Mouse (Mus musculus) CH12.LX (cell line): Measurements from ENCODE around the gene Trim32. TPM values are rescaled to one million over a fixed set of nuclear protein-coding genes. Genes with fewer than 3 reads are reported as not detected.
A peak's percentile ranks its signal among the peaks of the same experiment; 100 is the strongest.

Experiments
- DNase-seq: peaks from one replicate; pipeline ENCODE4 v3.0.0-alpha.2; 2013; ENCODE audit errors: extremely low read depth
- H3K27ac ChIP-seq: 2 replicates; pipeline ENCODE4 v1.5.1; 2012; ENCODE audit warnings: low read depth, mild to moderate bottlenecking, control low read depth, moderate library complexity; ENCODE audit not compliant: insufficient read depth
- H3K27me3 ChIP-seq: replicated peaks from 2 replicates; pipeline ENCODE3; 2012; ENCODE audit warnings: inconsistent platforms
- H3K36me3 ChIP-seq, 2 experiments: replicated peaks in 1 of 2; 2 replicates each; pipeline versions ENCODE3 to v1.6.1; 2012; ENCODE audit warnings: inconsistent platforms in 1 of 2, low read length in 1 of 2, mild to moderate bottlenecking in 1 of 2, mixed read lengths in 1 of 2, moderate library complexity in 1 of 2; ENCODE audit not compliant: control insufficient read depth in 1 of 2, insufficient read depth in 1 of 2
- H3K4me1 ChIP-seq, 2 experiments: 2 replicates each; pipeline ENCODE4 v1.6.1; 2012; ENCODE audit warnings: inconsistent platforms in 1 of 2, moderate library complexity in 1 of 2; ENCODE audit not compliant: insufficient read depth in 2 of 2, control insufficient read depth in 1 of 2
- H3K4me2 ChIP-seq: 2 replicates; pipeline ENCODE4 v1.6.1; 2012; ENCODE audit warnings: low read depth, mild to moderate bottlenecking, control low read depth; ENCODE audit not compliant: poor library complexity, insufficient read depth, severe bottlenecking
- H3K4me3 ChIP-seq, 3 experiments: fragments of 150-350 bp in 1 of 3; sonication (generic) in 1 of 3; replicated peaks in 1 of 3; 2 replicates each; pipeline versions ENCODE3 to v1.5.1; 2011 to 2012; ENCODE audit warnings: low read depth in 2 of 3, low read length in 2 of 3, mild to moderate bottlenecking in 2 of 3, moderate library complexity in 2 of 3, control low read depth in 1 of 3, improper control_type of control experiment in 1 of 3, inconsistent platforms in 1 of 3, mixed read lengths in 1 of 3; ENCODE audit not compliant: poor library complexity in 1 of 3
- H3K79me2 ChIP-seq: replicated peaks from 2 replicates; pipeline ENCODE4 v1.6.1; 2012; ENCODE audit warnings: mild to moderate bottlenecking, moderate library complexity; ENCODE audit not compliant: control insufficient read depth, poor library complexity, insufficient read depth, severe bottlenecking; ENCODE audit errors: extremely low read depth
- H3K9ac ChIP-seq: 2 replicates; pipeline ENCODE4 v1.6.1; 2012; ENCODE audit warnings: low read depth, mild to moderate bottlenecking, control low read depth, moderate library complexity; ENCODE audit not compliant: insufficient read depth
- H3K9me3 ChIP-seq: replicated peaks from 2 replicates; pipeline ENCODE3; 2012; ENCODE audit warnings: low read length, inconsistent platforms, mixed read lengths
- BHLHE40 ChIP-seq: IDR thresholded peaks from 2 replicates; pipeline ENCODE4 v1.6.1; 2011; ENCODE audit warnings: mild to moderate bottlenecking, low read depth, low read length, improper control_type of control experiment
- CHD1 ChIP-seq: IDR thresholded peaks from 2 replicates; pipeline ENCODE4 v1.6.1; 2012; ENCODE audit warnings: low read depth, low read length, improper control_type of control experiment, inconsistent platforms
- CTCF ChIP-seq, 2 experiments: IDR thresholded peaks in 1 of 2; conservative IDR thresholded peaks in 1 of 2; 2 replicates each; pipeline ENCODE4 v1.5.1; 2011 to 2012; ENCODE audit warnings: low read depth in 2 of 2, low read length in 2 of 2, improper control_type of control experiment in 1 of 2, inconsistent platforms in 1 of 2, mild to moderate bottlenecking in 1 of 2, moderate library complexity in 1 of 2
- EP300 ChIP-seq: IDR thresholded peaks from 2 replicates; pipeline ENCODE4 v1.6.1; 2011; ENCODE audit warnings: low read length, improper control_type of control experiment
- GABPA ChIP-seq: IDR thresholded peaks from 2 replicates; pipeline ENCODE4 v1.6.1; 2012; ENCODE audit warnings: low read depth, low read length, improper control_type of control experiment, inconsistent platforms; ENCODE audit not compliant: insufficient replicate concordance
- JUND ChIP-seq: conservative IDR thresholded peaks from 2 replicates; pipeline ENCODE4 v1.6.1; 2011; ENCODE audit warnings: low read depth, low read length, improper control_type of control experiment
- KAT2A ChIP-seq: IDR thresholded peaks from 2 replicates; pipeline ENCODE4 v1.6.1; 2012; ENCODE audit warnings: low read length, improper control_type of control experiment, inconsistent platforms; ENCODE audit not compliant: insufficient replicate concordance
- MAX ChIP-seq: IDR thresholded peaks from 2 replicates; pipeline ENCODE4 v1.6.1; 2011; ENCODE audit warnings: low read length, improper control_type of control experiment
- MEF2A ChIP-seq: IDR thresholded peaks from 2 replicates; pipeline ENCODE4 v1.6.1; 2014; ENCODE audit warnings: low read depth, mild to moderate bottlenecking, inconsistent platforms, low read length, improper control_type of control experiment, borderline replicate concordance
- MYC ChIP-seq: IDR thresholded peaks from 2 replicates; pipeline ENCODE4 v1.6.1; 2011; ENCODE audit warnings: low read depth, mild to moderate bottlenecking, improper control_type of control experiment, low read length
- RAD21 ChIP-seq: IDR thresholded peaks from 2 replicates; pipeline ENCODE4 v1.6.1; 2011; ENCODE audit warnings: low read depth, mild to moderate bottlenecking, low read length, improper control_type of control experiment, moderate library complexity
- SMC3 ChIP-seq: IDR thresholded peaks from 2 replicates; pipeline ENCODE4 v1.6.1; 2011; ENCODE audit warnings: low read depth, low read length, improper control_type of control experiment
- UBTF ChIP-seq: IDR thresholded peaks from 2 replicates; pipeline ENCODE4 v1.6.1; 2012; ENCODE audit warnings: low read depth, mild to moderate bottlenecking, inconsistent platforms, low read length, improper control_type of control experiment, moderate library complexity
- USF1 ChIP-seq: IDR thresholded peaks from 2 replicates; pipeline ENCODE4 v1.6.1; 2014; ENCODE audit warnings: low read depth, mild to moderate bottlenecking, inconsistent platforms, low read length, improper control_type of control experiment
- USF2 ChIP-seq: conservative IDR thresholded peaks from 2 replicates; pipeline ENCODE4 v1.6.1; 2011; ENCODE audit warnings: low read depth, low read length, improper control_type of control experiment
- dilution Hi-C: fragments of 300-500 bp; cut with MboI; formaldehyde crosslinking; loops from 2 replicates; pipeline ENCODE4 v1.14.3; 2020; ENCODE audit warnings: low sequenced_read_pairs; ENCODE audit not compliant: extremely low pct_unique_long_range_greater_than_20kb, extremely low pct_ligation_motif_present
- in situ Hi-C: fragments of 300-500 bp; cut with MboI; formaldehyde crosslinking; loops from 3 replicates; pipeline ENCODE4 v1.14.3; 2019; ENCODE audit warnings: low sequenced_read_pairs, low pct_ligation_motif_present, low pct_unique_long_range_greater_than_20kb, mixed read lengths
- polyA plus RNA-seq: library from polyadenylated mRNA; unstranded; fragments of >175 nt; gene quantifications from 2 replicates; pipeline ENCODE4 v1.2.1, GENCODE M21; 2012; ENCODE audit warnings: low read depth; ENCODE audit not compliant: insufficient read length
- total RNA-seq, 2 experiments: library from RNA; depleted of rRNA; stranded (reverse); fragments of 300-350 nt in 1 of 2; fragments of >200 nt in 1 of 2; gene quantifications; 2 replicates each; pipeline ENCODE4 v1.2.3; 2012 to 2014

The Trim32 gene
- total and polyA plus RNA-seq, 3 experiments = 23.4 to 26.2 (median 23.7) TPM

GRCm38 (mm10) chr4:65654723-65655122 lies 49.9 kb downstream of the Trim32 start:
- H3K4me2 ChIP-seq = no peak overlapping the region
- DNase-seq = peak; percentile 34
- H3K4me3 ChIP-seq = no peak overlapping the region
- dilution Hi-C loops = no loop called here
- in situ Hi-C loops = no loop called here
- no peak overlapping the region for H3K9ac ChIP-seq
- H3K79me2 ChIP-seq = no peaks in the 10 kb centered on the region
- TF ChIP-seq JUND = no peak
- TF ChIP-seq MAX = no peak
- TF ChIP-seq KAT2A = no peak
- peak; percentile 60 for TF ChIP-seq SMC3
- no peak for TF ChIP-seq GABPA
- TF ChIP-seq BHLHE40 = no peak
- peak; percentile 67 for TF ChIP-seq RAD21
- TF ChIP-seq CTCF (conservative IDR thresholded peaks at IDR 0.05 in 1 of 2, IDR thresholded peaks at IDR 0.05 in 1 of 2; ENCODE audit: low read depth in 2 of 2, low read length in 2 of 2) = peak; percentile 72 to 77
- H3K36me3 ChIP-seq = no peaks in the 10 kb centered on the region
- no peaks in the 10 kb centered on the region for H3K9me3 ChIP-seq
- H3K27me3 ChIP-seq = peaks cover 2% of the 10 kb centered on the region
- H3K4me1 ChIP-seq = no peaks in the 10 kb centered on the region
- H3K27ac ChIP-seq = no peak overlapping the region

GRCm38 (mm10) chr4:65663176-65663575 lies 58.4 kb downstream of the Trim32 start:
- Histone ChIP-seq H3K27ac (no peak overlapping the region), H3K79me2 (no peaks in the 10 kb centered on the region), H3K4me3 (no peak overlapping the region), H3K27me3 (no peaks in the 10 kb centered on the region), H3K4me1 (no peaks in the 10 kb centered on the region), H3K36me3 (no peaks in the 10 kb centered on the region)
- dilution Hi-C loops = no loop called here
- TF ChIP-seq CHD1 (no peak), MYC (no peak), USF1 (no peak), USF2 (no peak), UBTF (no peak), MAX (no peak), MEF2A (no peak), EP300 (no peak)
- TF ChIP-seq, all 38 proteins: peak for 0
- Histone ChIP-seq H3K9me3 (no peaks in the 10 kb centered on the region), H3K9ac (no peak overlapping the region), H3K4me2 (no peak overlapping the region)
- in situ Hi-C loops = no loop called here
- DNase-seq = no peak
